Mouse (Mus musculus) inflammation-experienced regulatory T-cells (primary cell): ENCODE measurements around the gene Fbxo42. TPM values are rescaled to one million over a fixed set of nuclear protein-coding genes. Genes with fewer than 3 reads are reported as not detected.

Experiments used
- polyA plus RNA-seq, 2 experiments: library from polyadenylated mRNA; unstranded; fragments of 100-300 nt; shearing (Covaris generic); gene quantifications; one replicate each; pipeline ENCODE4 v1.2.1; 2017

Gene Fbxo42
- polyA plus RNA-seq: 10 to 100 TPM; 23.2 to 24.0 TPM

GRCm38 (mm10) chr4:141147112-141148008 is at the start of gene Fbxo42:
TSS of gene Fbxo42 (plus strand) at chr4:141147913.

GRCm38 (mm10) chr4:141139116-141139970 is 8.4 kb upstream of the Fbxo42 start, which contains the start of gene Szrd1:
TSS of gene Szrd1 (minus strand) at chr4:141139775.

GRCm38 (mm10) chr4:141213770-141214336 is 66.1 kb downstream of the Fbxo42 start, which contains the start of gene Rsg1:
TSS of gene Rsg1 (plus strand) at chr4:141213956.

GRCm38 (mm10) chr4:141239388-141240125 is 91.8 kb downstream of the Fbxo42 start, which contains the start of gene Arhgef19:
TSS of gene Arhgef19 (plus strand) at chr4:141239499.

Other genes starting within 250 kb of the Fbxo42 start
- gene Padi2, start 241.6 kb upstream of the Fbxo42 start, polyA plus RNA-seq: 10 to 100 TPM; 10.2 to 21.8 TPM
- gene Sdhb, start 186.7 kb upstream of the Fbxo42 start, polyA plus RNA-seq: 100 to 1,000 TPM; 222 to 250 TPM
- 10 to 100 TPM; 50.3 to 53.5 TPM for gene Atp13a2, start 161.0 kb upstream of the Fbxo42 start, polyA plus RNA-seq
- gene Mfap2, start 137.5 kb upstream of the Fbxo42 start, polyA plus RNA-seq: under 1 TPM in 1 of 2 experiments, not detected in 1; 0.75 TPM
- gene Crocc, start 87.4 kb upstream of the Fbxo42 start, polyA plus RNA-seq: 1 to 10 TPM; 6.0 to 9.1 TPM
- gene Necap2, start 69.6 kb upstream of the Fbxo42 start, polyA plus RNA-seq: 100 to 1,000 TPM; 127 to 136 TPM
- 1 to 10 TPM in 1 of 2 experiments, under 1 TPM in 1; 0.60 to 2.0 TPM for gene Spata21, start 59.6 kb upstream of the Fbxo42 start, polyA plus RNA-seq
- gene Szrd1, start 8.1 kb upstream of the Fbxo42 start, polyA plus RNA-seq: 10 to 100 TPM; 51.2 to 51.9 TPM
- 1 to 10 TPM; 3.4 to 4.1 TPM for gene Rsg1, start 66.0 kb downstream of the Fbxo42 start, polyA plus RNA-seq
- 1 to 10 TPM in 1 of 2 experiments, under 1 TPM in 1; 0.14 to 1.0 TPM for gene Arhgef19, start 91.6 kb downstream of the Fbxo42 start, polyA plus RNA-seq
- gene Epha2, start 153.3 kb downstream of the Fbxo42 start, polyA plus RNA-seq: under 1 TPM in 1 of 2 experiments, not detected in 1; 0.36 TPM
- not detected for gene Fam131c, start 220.3 kb downstream of the Fbxo42 start, polyA plus RNA-seq